Mouse (Mus musculus): Measurements from ENCODE around the gene Cd36. TPM values are rescaled to one million over a fixed set of nuclear protein-coding genes. Genes with fewer than 3 reads are reported as not detected.
"Not testable (repeated sequence)": the region's sequence is repeated elsewhere in the genome, so short reads cannot be mapped to it uniquely, and the experiment has no call there.

Cd36 gene
- polyA plus RNA-seq, 1 experiment from 2014 or later, result 223 TPM

DNA sequence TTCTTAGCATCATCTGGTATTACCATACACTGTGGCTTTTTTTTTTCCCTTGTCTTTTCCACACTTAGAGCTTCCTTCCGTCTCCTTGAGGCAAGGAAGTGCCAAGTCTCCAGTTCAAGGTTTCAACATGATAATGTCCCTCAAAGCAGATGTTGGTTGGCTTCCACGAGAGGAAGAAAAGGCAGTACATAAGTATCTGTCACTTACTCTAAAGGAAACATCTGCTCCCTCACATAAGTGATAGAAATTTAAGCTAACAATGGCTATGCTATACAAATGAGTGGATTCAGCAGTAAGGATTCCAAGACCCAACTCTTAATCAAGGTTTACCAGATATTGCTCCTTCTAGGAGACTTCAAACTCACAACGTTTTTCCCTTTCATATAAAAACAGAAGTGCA is 10.3 kb upstream of the Cd36 start:
- H3K9me3 ChIP-seq (replicated peaks; ENCODE audit: control insufficient read depth, low read length), result no peaks in the 10 kb centered on the region
- no peaks in the 10 kb centered on the region for H3K36me3 ChIP-seq (ENCODE audit: control insufficient read depth, insufficient read depth)
- H3K4me3 ChIP-seq (ENCODE audit: low read length), result no peak overlapping the region
- H3K4me2 ChIP-seq (ENCODE audit: low read depth, low read length), result no peak overlapping the region
- no peak overlapping the region for H3K9ac ChIP-seq (ENCODE audit: low read length)
- H3K27me3 ChIP-seq (ENCODE audit: control insufficient read depth, insufficient read depth, low read length), result no peaks in the 10 kb centered on the region
- WGBS, result 46% methylated on average over 3 of the region's 3 CpGs
- 0 out of 2 replicates have a peak, but pooled peaks have one; percentile 45 for ATAC-seq (replicated peaks; ENCODE audit: extremely low read depth, insufficient read depth, low FRiP score)
- H3K27ac ChIP-seq (ENCODE audit: low read length), result no peak overlapping the region
- H3K4me1 ChIP-seq (ENCODE audit: control insufficient read depth, insufficient read depth, low read length), result no peaks in the 10 kb centered on the region

GRCm38 (mm10) chr5:17897641-17898040 is 9.0 kb upstream of the Cd36 start:
- not testable (repeated sequence) for H3K4me3 ChIP-seq (ENCODE audit: low read length); H3K4me2 ChIP-seq (ENCODE audit: low read depth, low read length); H3K4me1 ChIP-seq (ENCODE audit: control insufficient read depth, insufficient read depth, low read length); H3K36me3 ChIP-seq (ENCODE audit: control insufficient read depth, insufficient read depth); H3K9me3 ChIP-seq (replicated peaks; ENCODE audit: control insufficient read depth, low read length); ATAC-seq (replicated peaks; ENCODE audit: extremely low read depth, insufficient read depth, low FRiP score); H3K27ac ChIP-seq (ENCODE audit: low read length); H3K27me3 ChIP-seq (ENCODE audit: control insufficient read depth, insufficient read depth, low read length); H3K9ac ChIP-seq (ENCODE audit: low read length)
- WGBS, result 92% methylated on average over 5 of the region's 5 CpGs

- no peak overlapping the region for H3K27ac ChIP-seq (ENCODE audit: low read length)
- 46% methylated on average over 2 of the region's 2 CpGs for WGBS
- no peak overlapping the region for H3K4me3 ChIP-seq (ENCODE audit: low read length)
- H3K4me2 ChIP-seq (ENCODE audit: low read depth, low read length), result no peak overlapping the region
- no peak overlapping the region for H3K9ac ChIP-seq (ENCODE audit: low read length)
- no peaks in the 10 kb centered on the region for H3K9me3 ChIP-seq (replicated peaks; ENCODE audit: control insufficient read depth, low read length)
- no peaks in the 10 kb centered on the region for H3K27me3 ChIP-seq (ENCODE audit: control insufficient read depth, insufficient read depth, low read length)
- H3K36me3 ChIP-seq (ENCODE audit: control insufficient read depth, insufficient read depth), result no peaks in the 10 kb centered on the region
- no peak for ATAC-seq (replicated peaks; ENCODE audit: extremely low read depth, insufficient read depth, low FRiP score)
- peaks cover 3% of the 10 kb centered on the region for H3K4me1 ChIP-seq (ENCODE audit: control insufficient read depth, insufficient read depth, low read length)
These were observed 5.1 kb upstream of the Cd36 start for GRCm38 (mm10) chr5:17893577-17894172.

GRCm38 (mm10) chr5:17889291-17889690 is 690 bp upstream of the Cd36 start:
- H3K9me3 ChIP-seq (replicated peaks; ENCODE audit: control insufficient read depth, low read length), result no peaks in the 10 kb centered on the region
- no peak for ATAC-seq (replicated peaks; ENCODE audit: extremely low read depth, insufficient read depth, low FRiP score)
- H3K9ac ChIP-seq (ENCODE audit: low read length), result no peak overlapping the region
- H3K4me1 ChIP-seq (ENCODE audit: control insufficient read depth, insufficient read depth, low read length), result peaks cover 3% of the 10 kb centered on the region
- no peaks in the 10 kb centered on the region for H3K36me3 ChIP-seq (ENCODE audit: control insufficient read depth, insufficient read depth)
- WGBS, result 100% methylated on average over 1 of the region's 1 CpGs
- no peaks in the 10 kb centered on the region for H3K27me3 ChIP-seq (ENCODE audit: control insufficient read depth, insufficient read depth, low read length)
- H3K4me2 ChIP-seq (ENCODE audit: low read depth, low read length), result no peak overlapping the region
- H3K4me3 ChIP-seq (ENCODE audit: low read length), result no peak overlapping the region
- peak overlapping the region; percentile 25 for H3K27ac ChIP-seq (ENCODE audit: low read length)

GRCm38 (mm10) chr5:17886377-17886776 is 2.2 kb downstream of the Cd36 start:
- H3K36me3 ChIP-seq (ENCODE audit: control insufficient read depth, insufficient read depth), result no peaks in the 10 kb centered on the region
- no peak overlapping the region for H3K4me2 ChIP-seq (ENCODE audit: low read depth, low read length)
- no peak overlapping the region for H3K27ac ChIP-seq (ENCODE audit: low read length)
- no peak for ATAC-seq (replicated peaks; ENCODE audit: extremely low read depth, insufficient read depth, low FRiP score)
- H3K27me3 ChIP-seq (ENCODE audit: control insufficient read depth, insufficient read depth, low read length), result no peaks in the 10 kb centered on the region
- peaks cover 3% of the 10 kb centered on the region for H3K4me1 ChIP-seq (ENCODE audit: control insufficient read depth, insufficient read depth, low read length)
- no peak overlapping the region for H3K4me3 ChIP-seq (ENCODE audit: low read length)
- H3K9ac ChIP-seq (ENCODE audit: low read length), result no peak overlapping the region
- no peaks in the 10 kb centered on the region for H3K9me3 ChIP-seq (replicated peaks; ENCODE audit: control insufficient read depth, low read length)
- 76% methylated on average over 3 of the region's 3 CpGs for WGBS

DNA sequence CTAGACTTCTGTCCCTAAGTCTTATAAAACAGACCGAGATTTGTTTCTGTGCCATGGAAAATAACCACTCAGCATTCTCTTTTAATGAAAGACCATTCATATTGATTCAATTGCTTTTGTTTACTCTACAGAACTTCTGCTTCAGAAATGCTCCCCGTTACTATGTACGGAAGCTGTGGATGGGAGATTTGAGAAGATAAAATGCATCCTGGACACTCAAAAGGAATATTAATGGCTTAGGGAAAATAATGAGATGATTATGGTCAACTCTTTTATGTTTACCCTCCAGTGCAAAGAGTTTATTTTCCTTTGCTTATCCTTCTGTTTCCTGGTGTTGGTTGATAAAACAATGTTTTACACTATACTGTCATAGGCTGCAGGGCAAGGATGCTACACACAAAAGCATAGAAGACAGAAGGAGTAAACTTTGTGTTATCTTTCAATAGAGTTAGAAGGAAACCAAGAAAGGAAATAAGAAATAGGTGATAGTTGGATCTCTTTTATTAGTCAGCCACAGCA is 5.2 kb downstream of the Cd36 start:
- Histone ChIP-seq H3K4me1 (ENCODE audit: control insufficient read depth, insufficient read depth, low read length) (peaks cover 6% of the 10 kb centered on the region), H3K9ac (ENCODE audit: low read length) (no peak overlapping the region), H3K36me3 (ENCODE audit: control insufficient read depth, insufficient read depth) (no peaks in the 10 kb centered on the region), H3K4me3 (ENCODE audit: low read length) (no peak overlapping the region), H3K27ac (ENCODE audit: low read length) (no peak overlapping the region), H3K4me2 (ENCODE audit: low read depth, low read length) (no peak overlapping the region), H3K9me3 (replicated peaks; ENCODE audit: control insufficient read depth, low read length) (no peaks in the 10 kb centered on the region), H3K27me3 (ENCODE audit: control insufficient read depth, insufficient read depth, low read length) (no peaks in the 10 kb centered on the region)
- WGBS, result 77% methylated on average over 3 of the region's 3 CpGs
- ATAC-seq (replicated peaks; ENCODE audit: extremely low read depth, insufficient read depth, low FRiP score), result no peak

- H3K27me3 ChIP-seq (ENCODE audit: control insufficient read depth, insufficient read depth, low read length), result no peaks in the 10 kb centered on the region
- no peak overlapping the region for H3K4me2 ChIP-seq (ENCODE audit: low read depth, low read length)
- no peak overlapping the region for H3K4me3 ChIP-seq (ENCODE audit: low read length)
- H3K4me1 ChIP-seq (ENCODE audit: control insufficient read depth, insufficient read depth, low read length), result peaks cover 14% of the 10 kb centered on the region
- 89% methylated on average over 2 of the region's 2 CpGs for WGBS
- ATAC-seq (replicated peaks; ENCODE audit: extremely low read depth, insufficient read depth, low FRiP score), result no peak
- H3K9me3 ChIP-seq (replicated peaks; ENCODE audit: control insufficient read depth, low read length), result no peaks in the 10 kb centered on the region
- no peak overlapping the region for H3K9ac ChIP-seq (ENCODE audit: low read length)
- peak overlapping the region; percentile 89 for H3K27ac ChIP-seq (ENCODE audit: low read length)
- no peaks in the 10 kb centered on the region for H3K36me3 ChIP-seq (ENCODE audit: control insufficient read depth, insufficient read depth)
These were observed 7.1 kb downstream of the Cd36 start for GRCm38 (mm10) chr5:17881542-17881896.

DNA sequence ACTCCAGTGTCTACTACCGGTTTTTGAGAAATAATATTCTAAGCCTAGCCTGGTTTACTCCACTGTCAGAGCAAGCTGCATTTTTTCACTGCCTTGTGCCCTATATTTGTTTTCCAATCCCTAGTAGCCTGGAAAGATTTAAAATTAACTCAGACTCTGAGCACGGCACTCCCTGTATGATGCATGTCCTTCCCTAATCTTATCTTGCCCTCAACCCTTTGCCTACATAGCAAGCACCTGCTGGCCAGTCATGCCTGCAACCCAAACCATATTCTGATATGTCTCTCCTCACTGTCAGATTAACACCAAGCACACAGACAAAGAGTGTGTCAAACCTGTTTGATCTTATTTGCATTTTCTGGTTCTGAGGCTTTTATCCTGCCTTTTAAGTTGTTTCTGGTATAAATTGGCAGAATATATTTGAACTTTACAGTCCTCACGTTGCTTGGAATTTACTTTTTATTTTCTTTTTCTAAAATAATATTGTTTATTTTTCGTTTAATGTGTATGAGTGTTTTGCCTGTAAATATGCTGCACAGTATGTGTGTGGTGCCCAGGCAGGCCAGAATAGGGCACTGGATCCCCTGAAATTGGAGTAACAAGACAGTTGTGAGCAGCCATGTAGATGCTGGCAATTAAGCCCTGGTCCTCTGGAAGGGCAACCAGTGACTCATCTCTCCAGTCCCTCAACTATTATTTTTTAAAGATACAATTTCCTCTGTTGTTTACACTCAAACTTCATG is 7.6 kb downstream of the Cd36 start:
- 46% methylated on average over 4 of the region's 4 CpGs for WGBS
- Histone ChIP-seq H3K9me3 (replicated peaks; ENCODE audit: control insufficient read depth, low read length) (no peaks in the 10 kb centered on the region), H3K9ac (ENCODE audit: low read length) (no peak overlapping the region), H3K4me2 (ENCODE audit: low read depth, low read length) (no peak overlapping the region), H3K4me1 (ENCODE audit: control insufficient read depth, insufficient read depth, low read length) (peaks cover 14% of the 10 kb centered on the region), H3K4me3 (ENCODE audit: low read length) (no peak overlapping the region), H3K27ac (ENCODE audit: low read length) (peak overlapping the region; percentile 89), H3K36me3 (ENCODE audit: control insufficient read depth, insufficient read depth) (no peaks in the 10 kb centered on the region), H3K27me3 (ENCODE audit: control insufficient read depth, insufficient read depth, low read length) (no peaks in the 10 kb centered on the region)
- peak; percentile 89 for ATAC-seq (replicated peaks; ENCODE audit: extremely low read depth, insufficient read depth, low FRiP score)

- peak overlapping the region; percentile 77 for H3K27ac ChIP-seq (ENCODE audit: low read length)
- WGBS, result 81% methylated on average over 1 of the region's 1 CpGs
These were observed 8.7 kb downstream of the Cd36 start for GRCm38 (mm10) chr5:17879924-17880323.

More at GRCm38 (mm10) chr5:17879924-17880323, 8.7 kb downstream of the Cd36 start:
- no peak for ATAC-seq (replicated peaks; ENCODE audit: extremely low read depth, insufficient read depth, low FRiP score)
- Histone ChIP-seq H3K36me3 (ENCODE audit: control insufficient read depth, insufficient read depth) (no peaks in the 10 kb centered on the region), H3K4me3 (ENCODE audit: low read length) (no peak overlapping the region), H3K27me3 (ENCODE audit: control insufficient read depth, insufficient read depth, low read length) (no peaks in the 10 kb centered on the region), H3K9ac (ENCODE audit: low read length) (no peak overlapping the region), H3K4me1 (ENCODE audit: control insufficient read depth, insufficient read depth, low read length) (peaks cover 14% of the 10 kb centered on the region), H3K9me3 (replicated peaks; ENCODE audit: control insufficient read depth, low read length) (no peaks in the 10 kb centered on the region), H3K4me2 (ENCODE audit: low read depth, low read length) (no peak overlapping the region)
